8 mouse cellular contexts compared by ENCODE assay signal in genomic region chr7:60139742-60140480, GRCm38 (mm10). TPM values are rescaled to one million over a fixed set of nuclear protein-coding genes. Genes with fewer than 3 reads are reported as not detected.
DNase-seq lines count a peak whose midpoint lies in the region; ATAC-seq and TF ChIP-seq lines count a peak whose summit lies in the region.

Gene Snrpn, minus strand, starts transcription at chr7:60140219.

- no peak within 1 kb of the TSS for H3K4me2 ChIP-seq in forebrain, postnatal 0 days (ENCODE audit: low read depth)
- H3K4me2 ChIP-seq in hindbrain, embryonic 13.5 days = no peak within 1 kb of the TSS

- WGBS in forebrain, postnatal 0 days = 43% methylated on average over 4 of the region's 4 CpGs
- 59% methylated on average over 4 of the region's 4 CpGs for WGBS in hindbrain, embryonic 13.5 days
- 65% methylated on average over 4 of the region's 4 CpGs for WGBS in midbrain, embryonic 10.5 days

- peak; percentile 60 for ATAC-seq in forebrain, postnatal 0 days
- peak; percentile 78 for ATAC-seq in hindbrain, embryonic 13.5 days (ENCODE audit: low FRiP score)
- no peak for ATAC-seq in megakaryocyte, adult 5-6 weeks (ENCODE audit: poor library complexity, severe bottlenecking)

- no peak within 1 kb of the TSS for H3K27ac ChIP-seq in forebrain, postnatal 0 days (ENCODE audit: low read depth, low read length)
- no peak within 1 kb of the TSS for H3K27ac ChIP-seq in hindbrain, embryonic 13.5 days
- no peak within 1 kb of the TSS for H3K27ac ChIP-seq in midbrain, embryonic 10.5 days (replicated peaks)

- DNase-seq in embryo, embryonic 10.5 days (ENCODE audit: low spot score) = peak; percentile 4
- no peak for DNase-seq in embryo, embryonic 9.5 days (ENCODE audit: extremely low spot score)
- no peak for DNase-seq in adrenal gland, adult 2 months
- peak; percentile 79 for DNase-seq in forebrain, postnatal 0 days
- DNase-seq in midbrain, embryonic 10.5 days (ENCODE audit: low spot score) = peak; percentile 15
- DNase-seq in yolk sac, embryonic 10.5 days (ENCODE audit: low spot score) = no peak

- no peak within 1 kb of the TSS for H3K4me3 ChIP-seq in forebrain, postnatal 0 days (ENCODE audit: low read depth, low read length)
- no peak within 1 kb of the TSS for H3K4me3 ChIP-seq in hindbrain, embryonic 13.5 days
- H3K4me3 ChIP-seq in midbrain, embryonic 10.5 days = no peak within 1 kb of the TSS

- no peak within 1 kb of the TSS for H3K9ac ChIP-seq in forebrain, postnatal 0 days
- H3K9ac ChIP-seq in hindbrain, embryonic 13.5 days = no peak within 1 kb of the TSS

- no peaks in the 10 kb centered on the region for H3K27me3 ChIP-seq in forebrain, postnatal 0 days (ENCODE audit: insufficient read depth, low read length)
- no peaks in the 10 kb centered on the region for H3K27me3 ChIP-seq in hindbrain, embryonic 13.5 days
- no peaks in the 10 kb centered on the region for H3K27me3 ChIP-seq in midbrain, embryonic 10.5 days (ENCODE audit: low read depth, poor library complexity, severe bottlenecking)

- no peaks in the 10 kb centered on the region for H3K9me3 ChIP-seq in forebrain, postnatal 0 days (ENCODE audit: low read length)
- H3K9me3 ChIP-seq in hindbrain, embryonic 13.5 days = 0 out of 2 replicates have a peak, but pooled peaks cover 4% of the 10 kb centered on the region
- no peaks in the 10 kb centered on the region; the same call in 1 of the 2 replicates for H3K9me3 ChIP-seq in midbrain, embryonic 10.5 days (replicated peaks)

- H3K36me3 ChIP-seq in forebrain, postnatal 0 days (ENCODE audit: insufficient read depth) = no peaks in the 10 kb centered on the region
- H3K36me3 ChIP-seq in hindbrain, embryonic 13.5 days = no peaks in the 10 kb centered on the region
- no peaks in the 10 kb centered on the region for H3K36me3 ChIP-seq in midbrain, embryonic 10.5 days

- no peaks in the 10 kb centered on the region for H3K4me1 ChIP-seq in forebrain, postnatal 0 days (ENCODE audit: insufficient read depth)
- H3K4me1 ChIP-seq in hindbrain, embryonic 13.5 days (replicated peaks) = no peaks in the 10 kb centered on the region
- H3K4me1 ChIP-seq in midbrain, embryonic 10.5 days = no peaks in the 10 kb centered on the region

- 0 out of 2 replicates have a peak, but pooled peaks have one; percentile 8 for TF ChIP-seq CTCF in forebrain, postnatal 0 days (IDR thresholded peaks at IDR 0.05; ENCODE audit: low read depth)

RNA-seq across cellular contexts. Expression of gene Snrpn, which starts in this region (rescaled TPM):
- 10 to 100 TPM; 30.8 to 41.7 TPM for total RNA-seq in adrenal gland, adult 2 months (2021)
- 30.9 and 42.5 TPM in 2 replicates for polyA plus RNA-seq in adrenal gland, adult 2 months (2012; rRNA removed)
- total RNA-seq in forebrain, postnatal 0 days (2014; rRNA removed) = 398 and 399 TPM in 2 replicates
- polyA plus RNA-seq in forebrain, postnatal 0 days (2015; fragmentation: Nextera tagmentation; extraction: Ambion mirVana) = 678 and 847 TPM in 2 replicates
- 613 and 654 TPM in 2 replicates for polyA plus RNA-seq in hindbrain, embryonic 13.5 days (2015; fragmentation: Nextera tagmentation; extraction: Ambion mirVana)
- polyA plus RNA-seq in midbrain, embryonic 10.5 days (2016; fragmentation: Nextera tagmentation; extraction: Ambion mirVana) = 162 and 196 TPM in 2 replicates
- total RNA-seq in megakaryocyte, adult 5-6 weeks (2015) = not detected in 2 replicates
- not detected in 2 replicates for total RNA-seq in megakaryocyte, adult 5-6 weeks (2017)

Comparison
In these comparisons a context has a peak if more than half of its experiments do, and no peak if none do; other contexts are left out.
1. RNA of gene Snrpn (total RNA-seq): 398 to 399 TPM in forebrain, postnatal 0 days and 30.8 to 41.7 TPM in adrenal gland, adult 2 months; not detected in megakaryocyte, adult 5-6 weeks; every median in the first group is over 10 times any median in the second.
2. DNase-seq: peak in embryo, embryonic 10.5 days (single experiment), forebrain, postnatal 0 days (single experiment) and midbrain, embryonic 10.5 days (single experiment); none in embryo, embryonic 9.5 days (single experiment), adrenal gland, adult 2 months (single experiment) and yolk sac, embryonic 10.5 days (single experiment).